Mouse (Mus musculus) MEL (cell line): ENCODE data around the gene Entr1. TPM values are rescaled to one million over a fixed set of nuclear protein-coding genes. Genes with fewer than 3 reads are reported as not detected.

ENCODE experiments used
- DNase-seq: peaks from one replicate; pipeline ENCODE4 v3.0.0; 2011; ENCODE audit warnings: low read depth, low spot score
- H3K27ac ChIP-seq: 2 replicates; pipeline ENCODE4 v1.5.1; 2012; ENCODE audit warnings: low read depth, mild to moderate bottlenecking, control low read depth, low read length, moderate library complexity; ENCODE audit not compliant: control insufficient read depth
- H3K27me3 ChIP-seq, 2 experiments: fragments of 150-350 bp in 1 of 2; sonication (generic) in 1 of 2; 2 replicates each; pipeline ENCODE4 v1.6.1; 2012; ENCODE audit warnings: low read length in 2 of 2, mild to moderate bottlenecking in 2 of 2, improper control_type of control experiment in 1 of 2, moderate library complexity in 1 of 2; ENCODE audit not compliant: insufficient read depth in 2 of 2, control insufficient read depth in 1 of 2
- H3K36me3 ChIP-seq, 2 experiments: 2 replicates each; pipeline ENCODE4 v1.6.1; 2012 to 2014; ENCODE audit warnings: low read length in 2 of 2, improper control_type of control experiment in 1 of 2, inconsistent platforms in 1 of 2, mild to moderate bottlenecking in 1 of 2; ENCODE audit not compliant: insufficient read depth in 2 of 2, control insufficient read depth in 1 of 2
- H3K4me1 ChIP-seq, 2 experiments: fragments of 150-350 bp in 1 of 2; sonication (generic) in 1 of 2; 2 replicates each; pipeline ENCODE4 v1.6.1; 2012; ENCODE audit warnings: low read length in 2 of 2, improper control_type of control experiment in 1 of 2, mild to moderate bottlenecking in 1 of 2; ENCODE audit not compliant: insufficient read depth in 2 of 2, control insufficient read depth in 1 of 2
- H3K4me3 ChIP-seq, 2 experiments: fragments of 150-350 bp in 1 of 2; sonication (generic) in 1 of 2; 2 replicates each; pipeline ENCODE4 v1.5.1; 2012; ENCODE audit warnings: low read depth in 2 of 2, low read length in 2 of 2, mild to moderate bottlenecking in 2 of 2, moderate library complexity in 2 of 2, control low read depth in 1 of 2, improper control_type of control experiment in 1 of 2; ENCODE audit not compliant: control insufficient read depth in 1 of 2, insufficient read depth in 1 of 2
- H3K79me2 ChIP-seq: 2 replicates; pipeline ENCODE4 v1.6.1; 2012; ENCODE audit warnings: mild to moderate bottlenecking, low read length, moderate library complexity; ENCODE audit not compliant: control insufficient read depth, poor library complexity, insufficient read depth
- H3K9ac ChIP-seq: 2 replicates; pipeline ENCODE4 v1.6.1; 2012; ENCODE audit warnings: low read depth, mild to moderate bottlenecking, control low read depth, low read length, moderate library complexity; ENCODE audit not compliant: control insufficient read depth, poor library complexity, severe bottlenecking
- H3K9me3 ChIP-seq: fragments of 150-350 bp; sonication (generic); replicated peaks from 2 replicates; pipeline ENCODE4 v1.6.1; 2012; ENCODE audit warnings: mild to moderate bottlenecking, low read length, improper control_type of control experiment, moderate library complexity; ENCODE audit not compliant: insufficient read depth
- CHD2 ChIP-seq: IDR thresholded peaks from 2 replicates; pipeline ENCODE4 v1.6.1; 2011; ENCODE audit warnings: low read length, improper control_type of control experiment
- CTCF ChIP-seq, 3 experiments: IDR thresholded peaks in 2 of 3; conservative IDR thresholded peaks in 1 of 3; 2 replicates each; pipeline ENCODE4 v1.5.1; 2011 to 2012; ENCODE audit warnings: low read length in 3 of 3, low read depth in 2 of 3, mild to moderate bottlenecking in 2 of 3, improper control_type of control experiment in 1 of 3, inconsistent platforms in 1 of 3, mixed read lengths in 1 of 3, moderate library complexity in 1 of 3; ENCODE audit not compliant: control insufficient read depth in 1 of 3, insufficient read depth in 1 of 3, poor library complexity in 1 of 3, severe bottlenecking in 1 of 3
- EP300 ChIP-seq, 2 experiments: IDR thresholded peaks; 2 replicates each; pipeline ENCODE4 v1.6.1; 2011; ENCODE audit warnings: improper control_type of control experiment in 2 of 2, low read length in 2 of 2, low read depth in 1 of 2, mild to moderate bottlenecking in 1 of 2
- GABPA ChIP-seq: IDR thresholded peaks from 2 replicates; pipeline ENCODE4 v1.6.1; 2012; ENCODE audit warnings: low read depth, mild to moderate bottlenecking, inconsistent platforms, low read length, improper control_type of control experiment, moderate library complexity
- KAT2A ChIP-seq: conservative IDR thresholded peaks from 2 replicates; pipeline ENCODE4 v1.6.1; 2012; ENCODE audit warnings: low read depth, low read length, improper control_type of control experiment, inconsistent platforms
- MXI1 ChIP-seq: IDR thresholded peaks from 2 replicates; pipeline ENCODE4 v1.6.1; 2011; ENCODE audit warnings: mild to moderate bottlenecking, low read depth, low read length, improper control_type of control experiment
- MYC ChIP-seq: IDR thresholded peaks from 2 replicates; pipeline ENCODE4 v1.6.1; 2011; ENCODE audit warnings: low read depth, mild to moderate bottlenecking, low read length, improper control_type of control experiment, moderate library complexity
- NRF1 ChIP-seq: IDR thresholded peaks from 2 replicates; pipeline ENCODE4 v1.6.1; 2014; ENCODE audit warnings: low read depth, mild to moderate bottlenecking, inconsistent platforms, low read length, improper control_type of control experiment, moderate library complexity; ENCODE audit not compliant: poor library complexity, insufficient read depth, severe bottlenecking
- POLR2AphosphoS2 ChIP-seq: IDR thresholded peaks from 2 replicates; pipeline ENCODE4 v1.6.1; 2011; ENCODE audit warnings: low read length, improper control_type of control experiment
- POLR2AphosphoS5 ChIP-seq: IDR thresholded peaks from 2 replicates; pipeline ENCODE4 v1.6.1; 2012; ENCODE audit warnings: low read depth, borderline replicate concordance, mild to moderate bottlenecking, inconsistent platforms, low read length, moderate library complexity, mixed read lengths
- RAD21 ChIP-seq: IDR thresholded peaks from 2 replicates; pipeline ENCODE4 v1.6.1; 2011; ENCODE audit warnings: mild to moderate bottlenecking, low read depth, low read length, improper control_type of control experiment
- SIN3A ChIP-seq: IDR thresholded peaks from 2 replicates; pipeline ENCODE4 v1.6.1; 2012; ENCODE audit warnings: low read length, improper control_type of control experiment, inconsistent platforms
- TBP ChIP-seq: IDR thresholded peaks from 2 replicates; pipeline ENCODE4 v1.8.0; 2011; ENCODE audit warnings: low read depth, low read length, improper control_type of control experiment
- UBTF ChIP-seq: IDR thresholded peaks from 2 replicates; pipeline ENCODE4 v1.6.1; 2012; ENCODE audit warnings: low read depth, mild to moderate bottlenecking, inconsistent platforms, low read length, improper control_type of control experiment, moderate library complexity, borderline replicate concordance; ENCODE audit not compliant: insufficient read depth
- USF2 ChIP-seq, 2 experiments: IDR thresholded peaks; 2 replicates each; pipeline ENCODE4 v1.6.1; 2011 to 2012; ENCODE audit warnings: improper control_type of control experiment in 2 of 2, low read length in 2 of 2, borderline replicate concordance in 1 of 2, inconsistent platforms in 1 of 2, low read depth in 1 of 2, mild to moderate bottlenecking in 1 of 2; ENCODE audit not compliant: insufficient read depth in 1 of 2
- ZKSCAN1 ChIP-seq: IDR thresholded peaks from 2 replicates; pipeline ENCODE4 v1.6.1; 2012; ENCODE audit warnings: low read depth, mild to moderate bottlenecking, inconsistent platforms, low read length, improper control_type of control experiment, moderate library complexity
- ZMIZ1 ChIP-seq: IDR thresholded peaks from 2 replicates; pipeline ENCODE4 v1.6.1; 2012; ENCODE audit warnings: low read depth, mild to moderate bottlenecking, inconsistent platforms, low read length, improper control_type of control experiment, moderate library complexity
- ZNF384 ChIP-seq: IDR thresholded peaks from 2 replicates; pipeline ENCODE4 v1.6.1; 2012; ENCODE audit warnings: low read depth, mild to moderate bottlenecking, inconsistent platforms, low read length, improper control_type of control experiment
- polyA plus RNA-seq, 2 experiments: library from polyadenylated mRNA; stranded (reverse) in 1 of 2; unstranded in 1 of 2; fragments of >175 nt in 1 of 2; fragments of >200 nt in 1 of 2; gene quantifications; 2 replicates each; pipeline versions ENCODE4 v1.2.1 to v1.2.4; 2012; ENCODE audit warnings: low replicate concordance in 2 of 2, low read depth in 1 of 2; ENCODE audit not compliant: insufficient read length in 2 of 2, insufficient read depth in 1 of 2, missing spikeins in 1 of 2
- total RNA-seq: library from RNA; depleted of rRNA; stranded (reverse); fragments of 300-350 nt; gene quantifications from 2 replicates; pipeline ENCODE4 v1.2.3, GENCODE M21; 2012

Entr1 gene
- total and polyA plus RNA-seq, 3 experiments = 63.6 to 71.1 TPM; not detected in 1

DNA sequence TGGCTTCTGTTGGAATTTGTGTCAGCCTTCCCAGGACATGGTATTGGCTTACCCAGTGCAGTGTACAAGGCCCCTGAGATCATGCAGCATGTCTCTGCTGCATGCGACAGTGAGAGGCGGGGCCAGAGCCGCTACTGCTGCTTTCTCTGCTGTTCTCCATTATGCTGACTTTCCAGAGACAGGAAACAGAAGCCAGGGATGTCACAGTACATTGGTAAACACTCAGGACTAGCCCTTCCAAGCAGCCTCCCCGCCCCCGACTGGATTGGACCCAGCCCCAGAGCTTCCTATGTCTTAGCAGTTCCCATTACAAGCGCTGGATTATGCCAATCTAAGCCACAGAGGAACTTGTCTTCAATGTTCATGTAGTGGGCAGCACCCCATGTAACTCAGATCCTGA lies 40.9 kb downstream of the Entr1 start:
- H3K27ac ChIP-seq = no peak overlapping the region
- no peaks in the 10 kb centered on the region; a peak in 1 of 4 replicates for H3K27me3 ChIP-seq
- H3K9ac ChIP-seq = no peak overlapping the region
- no peaks in the 10 kb centered on the region for H3K9me3 ChIP-seq
- no peak for TF ChIP-seq ZKSCAN1
- no peak for TF ChIP-seq KAT2A
- no peak for TF ChIP-seq GABPA
- TF ChIP-seq SIN3A = no peak
- no peak for TF ChIP-seq RAD21
- no peak for TF ChIP-seq UBTF
- TF ChIP-seq TBP = no peak
- no peak for TF ChIP-seq ZNF384
- TF ChIP-seq CHD2 = no peak
- H3K36me3 ChIP-seq = peaks cover 0 to 5% of the 10 kb centered on the region in 2 experiments; a peak in 2 of 4 replicates
- no peak overlapping the region for H3K4me3 ChIP-seq
- peaks cover 14% of the 10 kb centered on the region for H3K79me2 ChIP-seq
- H3K4me1 ChIP-seq = peaks cover 0 to 15% of the 10 kb centered on the region in 2 experiments; a peak in 2 of 4 replicates
- no peak for DNase-seq

GRCm38 (mm10) chr2:26342609-26343490 lies 46.3 kb downstream of the Entr1 start:
- TF ChIP-seq EP300 (IDR thresholded peaks at IDR 0.05; ENCODE audit: low read depth in 1 of 2, low read length in 2 of 2) = no peak
- TF ChIP-seq ZNF384 = no peak
- no peak for TF ChIP-seq CTCF (IDR thresholded peaks at IDR 0.05 in 2 of 3, conservative IDR thresholded peaks at IDR 0.05 in 1 of 3; ENCODE audit: control insufficient read depth in 1 of 3, insufficient read depth in 1 of 3, low read depth in 2 of 3, low read length in 3 of 3, poor library complexity in 1 of 3, severe bottlenecking in 1 of 3)
- no peak for TF ChIP-seq MYC
- TF ChIP-seq MXI1 = no peak; the same call in 1 of the 2 replicates
- no peak for TF ChIP-seq ZMIZ1
- no peak for TF ChIP-seq NRF1
- no peak for TF ChIP-seq USF2 (IDR thresholded peaks at IDR 0.05; ENCODE audit: borderline replicate concordance in 1 of 2, insufficient read depth in 1 of 2, low read depth in 1 of 2, low read length in 2 of 2)
- TF ChIP-seq POLR2AphosphoS2 = no peak
- no peak for TF ChIP-seq ZKSCAN1
- TF ChIP-seq POLR2AphosphoS5 = no peak
- H3K27ac ChIP-seq = no peak overlapping the region
- no peaks in the 10 kb centered on the region for H3K36me3 ChIP-seq
- no peak overlapping the region for H3K9ac ChIP-seq
- H3K4me3 ChIP-seq = no peak overlapping the region
- no peak for DNase-seq
- no peaks in the 10 kb centered on the region for H3K9me3 ChIP-seq
- no peaks in the 10 kb centered on the region for H3K27me3 ChIP-seq
- H3K4me1 ChIP-seq = peaks cover 0 to 12% of the 10 kb centered on the region in 2 experiments; a peak in 2 of 4 replicates
- H3K79me2 ChIP-seq = no peaks in the 10 kb centered on the region
